Mouse (Mus musculus) retina, adult 2 months (tissue): Measurements from ENCODE around the gene Snd1.
"Not testable (repeated sequence)": the region's sequence is repeated elsewhere in the genome, so short reads cannot be mapped to it uniquely, and the experiment has no call there.

Experiments
- DNase-seq: peaks from one replicate; pipeline ENCODE4 v3.0.0-alpha.2; 2012; ENCODE audit warnings: low read depth, low spot score

The Snd1 gene

DNA sequence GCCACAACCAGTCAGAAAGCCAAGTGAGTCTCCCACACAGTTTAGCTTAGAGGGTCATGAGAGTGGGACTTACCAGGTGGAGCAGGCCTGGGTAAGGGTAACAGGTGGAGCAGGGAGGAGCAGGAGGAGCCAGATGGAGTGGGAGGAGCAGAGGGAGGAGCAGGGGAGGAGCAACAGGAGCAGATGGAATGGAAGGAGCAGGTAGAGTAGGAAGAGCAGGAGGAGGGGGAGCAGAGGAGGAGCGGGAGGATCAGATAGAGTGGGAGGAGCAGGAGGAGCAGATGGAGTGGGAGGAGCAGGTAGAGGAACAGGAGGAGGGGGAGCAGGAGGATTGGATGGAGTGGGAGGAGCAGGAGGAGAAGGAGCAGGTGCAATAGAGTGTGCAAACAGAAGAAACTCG is 427.6 kb downstream of the Snd1 start:
- no peak for DNase-seq

DNA sequence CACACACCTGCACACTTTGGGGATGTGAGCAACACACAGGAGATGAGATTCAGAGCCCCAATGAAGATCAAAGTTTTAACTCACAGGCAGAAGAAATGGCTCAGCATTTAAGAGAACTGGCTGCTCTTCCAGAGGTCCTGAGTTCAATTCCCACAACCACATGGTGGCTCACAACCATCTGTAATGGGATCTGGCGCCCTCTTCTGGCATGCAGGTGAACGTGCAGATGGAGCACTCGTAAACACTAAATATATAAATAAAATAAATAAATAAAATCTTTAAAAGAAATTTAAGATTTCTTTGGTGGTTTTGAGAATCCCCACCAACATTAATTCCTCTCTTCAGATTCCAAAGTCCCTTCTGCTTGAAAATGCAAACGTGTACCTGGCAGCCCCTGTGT is 429.5 kb downstream of the Snd1 start:
- DNase-seq, result no peak

DNA sequence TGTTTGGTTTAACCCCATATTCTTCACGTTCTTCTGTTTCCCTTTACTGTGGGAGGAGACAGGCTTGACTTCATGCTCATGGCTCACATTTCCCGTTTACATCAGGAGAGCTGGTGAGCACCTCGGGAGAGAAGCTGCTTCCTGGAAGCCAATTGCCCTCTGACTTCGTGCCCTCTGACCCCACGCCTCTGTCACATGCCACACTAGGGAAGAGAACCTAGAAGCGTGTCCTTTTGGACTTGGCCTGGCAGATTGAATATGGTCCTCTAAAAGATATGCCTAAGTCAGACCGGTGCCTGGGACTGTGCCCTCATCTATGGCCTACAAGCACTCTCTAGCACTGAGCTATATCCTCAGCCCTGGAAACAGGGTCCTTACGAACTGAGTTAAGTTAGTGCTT is 430.4 kb downstream of the Snd1 start:
- no peak for DNase-seq

DNA sequence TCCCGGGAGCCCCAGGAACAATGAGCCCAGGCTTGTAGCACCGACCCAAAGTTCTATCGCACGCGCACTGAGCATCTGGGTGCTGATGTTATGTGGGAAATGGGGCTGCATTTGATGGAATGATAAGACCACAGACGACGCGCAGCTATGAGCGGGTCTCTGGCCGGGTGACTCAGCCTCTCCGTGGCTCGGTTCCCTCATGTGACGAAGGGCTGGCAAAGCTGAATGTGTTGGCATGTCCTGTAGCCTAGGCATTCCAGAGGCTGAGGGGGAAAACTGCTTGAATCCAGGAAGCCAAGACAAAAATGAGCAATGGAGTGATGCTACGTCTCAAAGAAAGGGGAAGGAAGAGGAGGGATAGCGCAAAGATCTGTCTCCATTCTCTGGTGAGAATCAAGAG is 434.9 kb downstream of the Snd1 start:
- no peak for DNase-seq

DNA sequence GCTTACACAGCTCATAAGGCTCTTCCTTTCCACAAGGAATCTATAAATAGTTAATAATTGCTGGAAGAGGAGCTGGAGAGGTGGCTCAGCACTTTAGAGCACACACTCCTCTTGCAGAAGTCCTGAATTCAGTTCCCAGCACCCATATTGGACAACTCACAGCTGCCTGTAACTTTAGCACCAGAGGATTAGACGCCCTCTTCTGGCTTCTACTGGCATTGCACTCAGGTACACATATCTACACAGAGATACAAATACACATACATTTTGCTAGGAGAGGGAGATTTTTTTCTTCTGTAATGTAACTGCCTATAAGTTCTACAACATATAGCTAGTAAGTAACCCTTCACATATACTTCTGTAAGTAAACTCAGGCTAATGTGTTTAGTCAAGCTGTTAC is 440.0 kb downstream of the Snd1 start:
- no peak for DNase-seq

DNA sequence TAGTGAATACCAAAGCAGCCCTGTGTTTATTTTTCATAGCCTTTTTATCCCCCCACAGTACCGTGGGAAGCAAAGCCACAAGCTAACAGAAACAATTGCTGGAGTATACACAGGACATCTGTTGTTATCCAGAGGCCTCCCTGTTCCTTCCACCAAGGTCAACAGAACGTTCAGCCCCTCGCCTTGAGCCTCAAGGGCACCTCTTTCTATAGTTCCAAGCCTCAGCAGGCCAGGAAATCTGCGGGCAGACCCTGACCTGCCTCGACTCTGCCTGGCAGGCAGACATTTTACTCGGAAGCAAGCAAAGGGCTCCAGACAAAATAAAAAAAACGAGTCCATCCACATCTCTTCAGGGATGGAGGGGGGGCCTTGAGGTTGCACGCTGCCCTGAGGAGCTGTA is 441.7 kb downstream of the Snd1 start:
- DNase-seq, result no peak

DNA sequence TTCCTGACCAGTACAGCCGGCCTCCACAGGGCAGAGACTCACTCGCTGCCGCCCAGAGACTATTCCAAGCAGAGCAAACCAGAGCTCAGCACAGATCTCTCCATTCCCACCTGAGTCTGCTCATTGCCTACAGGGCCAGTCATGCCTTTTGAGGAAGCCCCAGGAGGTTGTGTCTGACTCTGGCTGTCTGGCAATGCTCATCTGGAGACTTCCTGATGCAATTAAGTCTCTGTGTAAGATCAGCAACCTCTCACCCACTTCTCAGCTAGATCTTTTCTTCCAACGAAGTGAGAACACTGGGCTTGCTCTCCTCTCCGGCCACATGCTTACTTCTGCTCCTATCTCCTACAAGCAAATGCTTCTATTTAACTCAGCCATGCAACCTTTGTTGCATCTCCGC is 444.4 kb downstream of the Snd1 start:
- DNase-seq, result no peak

DNA sequence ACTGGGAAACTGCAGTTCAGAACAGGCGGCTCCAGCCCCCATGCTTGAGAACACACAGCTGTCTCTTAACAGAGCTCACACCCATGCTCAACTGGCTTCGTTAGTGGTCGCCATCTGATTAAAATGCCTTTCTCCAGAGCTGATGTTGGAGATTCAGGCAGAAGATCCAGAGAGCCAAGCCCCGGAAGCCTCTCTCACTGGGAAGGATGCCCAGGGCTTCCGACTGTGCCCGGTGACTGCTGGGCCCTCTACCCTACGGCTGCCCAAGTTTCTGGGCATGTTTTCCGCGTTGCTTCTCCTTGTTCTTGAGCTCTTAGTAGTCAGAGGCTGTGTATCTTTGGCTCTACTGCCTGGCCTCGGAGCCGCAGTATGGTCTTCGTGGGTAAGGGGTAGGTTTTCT is 447.4 kb downstream of the Snd1 start:
- no peak for DNase-seq

DNA sequence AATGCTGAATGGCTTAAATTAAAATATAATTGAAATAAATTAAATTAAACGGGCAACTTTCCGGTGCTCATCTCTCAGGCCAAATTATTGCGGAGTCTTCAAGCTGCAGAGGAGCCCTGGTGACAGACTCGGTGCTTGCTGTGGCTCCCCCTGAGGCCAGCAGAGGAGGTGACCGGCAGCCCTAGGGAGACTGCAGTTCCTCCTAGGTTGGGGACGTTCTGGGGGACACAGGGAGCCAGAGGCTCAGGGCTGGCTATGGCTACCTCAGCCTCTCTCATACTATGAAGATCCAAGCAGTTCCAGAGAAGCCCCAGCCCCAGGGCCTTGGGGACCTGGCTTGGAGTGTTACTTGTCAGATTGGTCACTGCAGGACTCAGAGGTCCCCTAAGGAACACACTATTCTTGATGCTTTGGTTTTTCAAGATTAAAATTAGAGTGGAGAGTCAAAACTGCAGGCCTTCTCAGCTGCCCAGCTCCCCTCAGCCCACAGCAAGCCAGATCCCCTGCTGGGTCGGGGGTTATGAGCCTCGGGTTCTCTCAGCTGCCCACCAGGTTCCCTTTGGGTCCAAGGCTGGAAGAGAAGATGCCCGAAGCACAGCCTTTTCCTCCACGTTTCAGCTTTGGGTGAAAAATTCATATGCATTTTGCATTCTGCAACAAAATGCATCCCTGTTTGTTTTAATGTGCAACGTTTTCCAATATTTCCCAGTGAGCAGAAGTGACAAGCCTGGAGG is 448.3 kb downstream of the Snd1 start:
- no peak for DNase-seq

DNA sequence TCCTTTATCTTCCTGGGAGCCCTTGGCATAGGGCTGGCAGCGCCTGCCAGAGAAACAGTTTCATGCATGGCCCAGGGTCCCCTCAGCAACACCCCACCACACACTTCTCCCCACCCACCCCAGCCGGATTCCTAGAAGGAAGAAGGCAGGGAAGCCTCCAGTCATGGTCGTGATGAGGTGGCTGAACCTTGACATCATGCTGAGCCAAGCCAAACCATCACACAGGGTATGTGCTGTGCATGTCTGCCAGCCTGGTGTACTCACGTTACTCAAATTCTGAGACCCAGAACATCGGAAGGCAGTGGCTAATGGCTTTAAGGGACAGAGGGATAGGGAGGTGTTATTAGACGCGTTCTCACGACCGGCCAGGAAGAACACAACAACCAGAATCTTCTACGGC is 448.9 kb downstream of the Snd1 start:
- DNase-seq, result no peak

DNA sequence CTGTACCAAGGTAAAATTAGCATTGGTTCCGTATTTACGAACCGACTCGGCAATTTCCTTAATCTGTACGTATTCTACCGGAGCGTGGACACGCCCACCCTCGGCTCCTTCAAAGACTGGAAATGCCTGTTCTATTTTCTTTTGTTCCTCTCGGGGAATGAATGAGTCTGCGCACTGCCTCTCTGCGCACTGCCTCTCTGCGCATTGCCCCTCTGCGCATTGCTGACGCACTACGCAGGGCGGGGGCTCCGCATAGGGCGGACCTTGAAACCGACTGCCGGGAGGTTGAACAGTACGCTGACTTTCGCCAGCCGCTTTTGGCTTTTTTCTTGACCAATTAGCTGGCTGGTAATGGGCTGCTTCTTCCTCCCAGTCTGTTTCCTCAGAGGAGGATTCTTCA is 453.0 kb downstream of the Snd1 start:
- DNase-seq, result not testable (repeated sequence)

DNA sequence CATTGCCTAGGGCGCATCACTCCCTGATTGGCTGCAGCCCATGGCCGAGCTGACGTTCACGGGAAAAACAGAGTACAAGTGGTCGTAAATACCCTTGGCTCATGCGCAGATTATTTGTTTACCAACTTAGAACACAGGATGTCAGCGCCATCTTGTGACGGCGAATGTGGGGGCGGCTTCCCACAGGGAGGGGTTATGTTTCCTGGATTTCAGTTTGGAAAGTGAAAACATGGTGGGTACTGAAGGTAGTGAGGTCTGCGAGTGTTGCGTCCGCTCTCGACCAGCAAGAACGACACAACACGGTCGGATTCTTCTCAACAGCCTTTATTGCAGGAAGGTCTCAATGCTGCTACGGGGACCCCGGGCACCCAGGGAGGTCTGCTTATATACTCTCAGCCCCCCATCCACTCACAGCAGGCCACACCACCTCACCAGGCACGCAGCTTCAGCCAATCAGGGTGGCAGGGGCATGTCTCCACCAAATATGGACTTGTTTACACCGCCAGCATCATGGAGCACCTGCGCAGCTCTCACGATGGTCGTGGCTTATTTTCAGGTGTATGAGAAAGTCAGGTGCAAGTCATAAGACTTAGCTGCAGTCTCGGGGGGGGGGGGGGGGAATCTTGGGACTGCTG is 454.3 kb downstream of the Snd1 start:
- DNase-seq, result not testable (repeated sequence)

DNA sequence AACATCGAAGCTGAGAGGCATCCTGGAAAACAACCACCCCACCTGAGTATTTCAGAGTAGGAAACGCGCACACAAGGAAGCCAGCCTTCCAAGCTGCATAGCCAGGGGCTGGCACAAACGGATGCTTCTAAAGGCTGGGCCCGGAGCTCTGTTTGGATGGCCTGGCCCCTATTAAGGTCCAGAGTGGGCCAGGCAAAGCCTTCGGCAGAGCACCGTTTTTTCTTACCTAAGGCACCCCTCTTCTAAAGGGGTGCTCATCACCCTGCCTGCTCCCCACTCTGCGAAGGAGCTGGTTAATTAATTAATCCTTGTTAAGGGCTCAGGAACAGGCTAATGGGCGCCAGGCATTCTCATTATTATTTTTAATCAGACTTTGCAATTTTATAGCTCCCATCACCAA is 456.3 kb downstream of the Snd1 start:
- no peak for DNase-seq

DNA sequence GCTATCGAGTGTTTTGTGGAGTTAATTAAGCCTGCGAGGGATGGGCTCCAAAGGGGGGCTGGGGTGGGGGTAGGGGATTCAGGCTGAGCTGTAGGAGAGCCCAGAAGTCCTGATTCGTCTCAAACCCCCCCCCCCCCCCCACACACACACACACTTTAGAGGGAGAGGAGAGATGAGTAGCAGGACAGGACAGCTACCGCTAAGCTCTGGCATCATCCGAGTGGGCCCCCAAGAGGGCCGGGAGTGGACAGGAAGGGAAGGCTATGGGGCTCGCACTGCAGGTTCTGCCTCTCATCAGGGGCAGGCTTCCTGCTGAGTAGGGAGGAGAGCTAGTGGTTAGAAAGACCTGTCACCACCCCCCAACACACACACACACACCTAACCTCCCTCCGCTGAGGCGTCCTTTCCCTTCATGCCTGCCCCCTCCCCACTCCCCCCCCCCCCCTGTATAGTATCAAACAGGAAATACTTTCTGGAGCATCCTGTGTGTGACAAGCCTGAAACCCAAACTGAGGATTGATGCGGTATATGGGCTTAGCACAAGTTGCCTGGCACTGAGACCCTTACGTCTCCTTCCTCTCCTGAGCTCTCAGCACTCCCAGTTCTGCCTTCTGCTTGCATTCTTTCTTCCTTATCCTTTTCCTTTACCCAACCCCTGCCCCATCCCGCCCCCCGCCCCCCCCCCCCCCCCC is 456.8 kb downstream of the Snd1 start:
- DNase-seq, result no peak

DNA sequence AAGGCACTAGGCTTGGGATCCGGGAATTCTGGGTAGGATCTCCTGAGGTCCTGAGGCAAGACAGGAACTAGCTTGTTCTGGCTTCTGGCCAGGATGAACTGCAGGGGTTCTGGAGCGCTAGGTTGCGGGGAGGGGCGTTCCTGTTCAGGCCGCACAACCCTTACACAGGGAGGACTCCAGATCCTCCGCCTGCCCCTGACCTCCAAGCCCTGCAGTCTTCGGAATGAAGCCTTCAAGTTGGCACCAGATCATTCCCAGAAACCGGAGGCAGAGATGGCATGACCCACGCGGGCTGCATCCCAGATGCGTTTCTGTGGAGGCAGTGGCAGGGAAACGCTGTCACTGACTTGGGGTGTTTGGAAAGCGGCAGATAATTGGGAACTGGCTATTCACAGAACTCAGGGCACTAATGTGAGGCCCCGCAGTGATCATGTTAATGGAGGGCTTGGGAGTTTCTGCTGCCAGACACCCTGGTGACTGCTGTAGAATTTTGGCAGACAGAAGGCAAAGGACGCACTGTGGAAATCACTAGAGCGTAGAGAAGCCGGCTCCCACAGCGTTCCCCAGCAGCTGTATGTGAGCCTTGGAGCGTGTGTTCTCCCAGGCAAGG is 457.5 kb downstream of the Snd1 start:
- DNase-seq, result no peak

DNA sequence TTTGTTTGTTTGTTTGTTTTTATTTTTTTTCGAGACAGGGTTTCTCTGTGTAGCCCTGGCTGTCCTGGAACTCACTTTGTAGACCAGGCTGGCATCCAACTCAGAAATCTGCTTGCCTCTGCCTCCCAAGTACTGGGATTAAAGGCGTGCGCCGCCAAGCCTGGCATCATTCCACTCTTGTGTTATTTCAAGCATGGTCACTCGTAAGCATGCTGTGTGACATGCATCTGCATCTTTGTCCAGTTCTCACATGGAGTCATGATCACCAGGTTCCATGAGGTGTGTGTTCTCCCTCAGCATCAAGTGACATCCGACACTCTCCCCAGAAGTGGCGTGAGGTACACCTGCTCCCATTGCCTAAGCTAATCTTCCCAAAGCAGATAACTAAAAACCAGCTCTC is 460.8 kb downstream of the Snd1 start:
- no peak for DNase-seq

DNA sequence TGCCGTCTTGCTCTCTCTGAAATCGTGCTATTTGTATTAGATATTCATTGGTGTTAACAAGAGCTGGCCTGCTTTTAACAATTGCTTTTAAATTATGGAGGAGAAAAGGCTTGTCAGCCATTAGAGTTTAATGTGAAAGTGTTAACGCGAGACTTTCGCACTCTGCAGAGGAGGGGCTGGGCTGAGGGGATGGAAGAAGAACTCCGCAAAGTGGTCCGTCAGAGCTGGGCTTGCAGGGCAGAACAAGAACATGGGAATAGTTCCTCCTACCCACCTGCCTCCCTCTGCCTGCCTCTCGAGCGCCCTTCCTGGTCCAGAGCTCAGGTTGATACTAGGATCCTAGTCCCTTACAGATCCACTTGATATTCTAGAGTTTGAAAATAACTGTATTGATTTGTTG is 472.3 kb downstream of the Snd1 start:
- no peak for DNase-seq

DNA sequence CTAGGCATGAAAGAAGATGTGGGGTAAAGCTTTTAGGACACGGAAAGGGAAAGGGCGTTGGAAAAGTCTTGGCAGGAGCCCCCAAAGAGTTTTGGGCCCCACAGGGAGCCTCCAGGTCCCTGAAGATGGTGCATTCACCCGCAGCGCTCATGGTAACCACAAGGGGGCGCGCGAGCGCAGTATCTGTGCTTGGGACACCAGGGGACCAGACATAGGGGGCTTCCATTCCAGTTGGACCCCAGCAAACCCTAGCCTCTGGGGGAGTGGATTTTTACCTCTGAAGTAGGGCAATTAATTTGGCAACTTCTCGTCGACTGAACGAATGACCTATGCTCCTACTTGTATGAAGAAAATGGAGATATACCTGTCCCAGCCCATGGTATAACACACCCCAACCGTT is 474.3 kb downstream of the Snd1 start:
- DNase-seq, result no peak

DNA sequence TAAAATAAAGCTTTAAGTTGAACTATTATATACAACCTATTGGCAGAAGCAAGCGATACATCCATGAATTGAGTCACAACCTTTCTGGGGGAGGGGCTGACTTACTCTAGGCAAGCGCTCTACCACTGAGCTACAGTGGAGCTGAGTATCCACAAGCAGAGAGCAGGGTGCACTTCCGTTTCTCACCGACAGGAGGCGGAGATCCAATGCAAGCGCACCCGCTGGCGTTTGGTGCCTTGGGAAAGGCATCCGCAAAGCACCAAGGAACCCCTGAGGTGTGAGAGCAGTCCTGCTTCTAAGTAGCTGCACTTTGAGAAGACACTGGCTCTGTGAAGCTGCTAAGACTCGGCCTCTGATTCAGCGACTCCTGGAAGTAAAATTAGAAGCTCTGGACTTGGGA is 480.6 kb downstream of the Snd1 start:
- no peak for DNase-seq

DNA sequence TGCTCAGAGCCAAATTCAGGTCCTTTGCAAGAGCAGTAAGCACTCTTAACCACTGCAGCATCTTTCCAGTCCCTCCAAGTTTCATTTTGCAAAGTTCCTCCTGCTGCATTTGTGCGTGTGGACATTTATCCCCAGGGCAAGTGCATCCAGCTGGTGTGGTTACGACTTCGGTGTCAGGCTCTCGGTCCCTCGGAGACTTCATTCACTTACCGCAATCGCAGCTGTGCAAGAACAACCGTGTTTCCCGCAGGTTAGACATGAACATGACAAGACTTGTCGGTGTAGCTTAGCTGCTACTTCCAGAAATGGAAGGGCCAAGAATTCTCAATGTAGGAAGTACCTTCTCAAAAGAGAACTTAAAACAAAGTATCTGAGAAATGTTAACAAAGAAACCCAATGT is 482.5 kb downstream of the Snd1 start:
- DNase-seq, result no peak

DNA sequence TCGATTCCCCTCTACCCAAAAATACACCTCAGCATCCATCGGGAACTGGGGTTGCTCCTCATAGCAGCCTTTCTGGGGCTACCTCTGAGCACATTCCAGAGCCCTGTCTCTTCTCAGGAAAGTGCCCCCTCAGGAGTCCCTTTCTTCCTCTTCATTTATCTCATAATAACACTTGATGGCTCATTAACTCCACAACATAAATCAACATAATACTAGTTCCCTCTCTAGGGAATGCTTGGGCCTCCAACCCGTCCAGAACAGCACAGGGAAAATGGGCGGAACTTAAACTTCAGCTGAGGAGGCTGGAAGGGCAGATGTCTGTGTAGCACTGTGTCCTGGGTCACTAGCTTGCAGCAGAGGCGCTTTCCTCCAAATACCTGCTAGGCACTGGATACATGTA is 488.2 kb downstream of the Snd1 start:
- no peak for DNase-seq

DNA sequence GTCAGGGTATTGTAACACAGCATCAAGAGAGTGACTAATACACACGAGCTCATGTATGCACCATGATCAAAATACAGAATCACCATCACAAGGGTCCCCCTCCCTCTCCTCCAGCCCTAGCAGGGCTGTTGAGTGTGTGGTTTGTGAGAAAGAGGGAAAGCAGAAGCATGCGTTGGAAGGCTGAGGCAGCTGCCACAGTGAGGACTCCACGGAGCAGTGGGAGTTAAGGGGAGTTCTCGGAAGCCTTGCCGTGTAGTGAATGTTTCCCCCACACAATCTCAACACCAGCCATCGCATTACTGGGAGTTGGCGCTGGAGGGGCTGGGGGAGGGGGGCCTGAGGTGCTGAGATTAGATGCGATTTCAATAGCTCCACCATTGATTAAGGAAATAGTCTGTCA is 490.3 kb downstream of the Snd1 start:
- no peak for DNase-seq

DNA sequence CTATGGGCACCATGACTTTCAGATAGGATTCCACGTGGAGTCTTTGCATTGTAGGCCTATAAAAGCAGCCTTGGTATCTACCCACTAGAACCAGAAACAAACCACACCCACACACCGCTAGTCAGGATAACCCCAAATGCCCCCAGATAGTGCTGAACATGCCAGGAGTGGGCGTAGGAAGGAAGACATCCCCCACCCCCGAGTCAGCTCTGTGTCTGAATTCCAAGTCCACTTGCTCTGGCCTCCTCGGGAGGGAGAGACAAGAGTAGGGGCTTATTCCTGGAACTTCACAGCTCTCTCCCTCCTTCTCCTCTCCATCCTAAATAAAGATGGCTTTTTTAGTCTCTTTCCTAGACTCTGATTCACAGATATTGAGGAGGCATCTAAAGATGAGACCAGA is 494.7 kb downstream of the Snd1 start:
- no peak for DNase-seq
